Mouse (Mus musculus): Measurements from ENCODE around the gene Mlec. TPM values are rescaled to one million over a fixed set of nuclear protein-coding genes. Genes with fewer than 3 reads are reported as not detected.

Gene Mlec
- polyA plus RNA-seq, 1 experiment = 112 TPM

DNA sequence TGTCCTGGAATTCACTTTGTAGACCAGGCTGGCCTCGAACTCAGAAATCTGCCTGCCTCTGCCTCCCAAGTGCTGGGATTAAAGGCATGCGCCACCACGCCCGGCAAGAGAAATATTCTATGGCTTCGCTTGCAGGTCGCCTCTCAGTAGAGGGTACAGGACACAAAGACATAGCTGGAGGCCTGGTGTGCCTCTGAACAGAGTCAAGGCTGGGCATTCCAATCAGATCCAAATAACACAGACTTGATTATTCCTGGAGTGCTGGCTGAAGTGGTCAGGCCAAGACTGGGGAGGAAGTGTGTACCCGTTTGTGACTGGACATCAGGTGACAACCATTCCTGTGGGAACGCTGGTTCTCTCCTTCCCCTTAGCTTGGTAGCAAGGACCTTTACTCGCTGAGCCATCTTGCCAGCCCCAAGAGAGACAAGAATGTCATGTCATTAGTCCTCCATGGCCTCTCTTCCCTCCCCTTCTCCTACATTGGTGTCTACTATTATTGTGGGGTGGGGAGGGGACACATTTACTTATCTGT lies 15.7 kb downstream of the Mlec start:
- TF ChIP-seq MAX (IDR thresholded peaks at IDR 0.05; ENCODE audit: low read depth) (no peak), POLR2AphosphoS2 (IDR thresholded peaks at IDR 0.05; ENCODE audit: insufficient read length, low read depth) (peak; percentile 57)
- Histone ChIP-seq H3K79me2 (ENCODE audit: control insufficient read depth, insufficient read depth) (no peaks in the 10 kb centered on the region), H3K36me3 (ENCODE audit: control insufficient read depth, insufficient read depth) (peaks cover 4% of the 10 kb centered on the region), H3K4me3 (no peak overlapping the region), H3K27me3 (ENCODE audit: control insufficient read depth, insufficient read depth, insufficient read length) (no peaks in the 10 kb centered on the region), H3K4me2 (ENCODE audit: low read depth) (no peak overlapping the region), H3ac (ENCODE audit: control insufficient read depth, insufficient read length) (no peak overlapping the region)

DNA sequence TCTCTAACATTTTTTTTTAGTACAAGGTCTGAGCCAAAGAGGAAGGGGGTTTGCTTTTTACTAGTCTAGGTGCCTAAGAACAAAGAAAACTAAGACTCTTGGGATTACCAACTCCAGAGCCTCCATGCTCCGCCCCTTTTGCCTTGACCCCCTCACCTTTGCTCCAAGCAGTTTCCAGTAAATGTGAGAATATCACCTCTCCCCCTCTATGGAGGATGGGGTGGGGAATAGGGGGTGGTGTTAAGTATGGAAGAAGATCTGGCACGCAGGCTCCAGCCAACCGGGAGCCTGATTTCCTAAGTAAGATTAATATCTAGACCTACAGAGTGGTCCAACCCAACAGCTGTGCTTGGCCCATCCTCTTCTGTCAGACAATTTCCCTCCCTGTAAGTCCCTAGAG lies 17.3 kb downstream of the Mlec start:
- TF ChIP-seq E2F4 (IDR thresholded peaks at IDR 0.05; ENCODE audit: insufficient read depth) (no peak), REST (IDR thresholded peaks at IDR 0.05; ENCODE audit: insufficient read depth, insufficient read length) (no peak), TCF3 (IDR thresholded peaks at IDR 0.05; ENCODE audit: insufficient read length, low read depth) (no peak), SRF (IDR thresholded peaks at IDR 0.05; ENCODE audit: control insufficient read depth, insufficient read length, low read depth) (no peak), CEBPB (IDR thresholded peaks at IDR 0.05; ENCODE audit: insufficient read depth, poor library complexity, severe bottlenecking) (no peak), TCF12 (IDR thresholded peaks at IDR 0.05; ENCODE audit: insufficient read depth, poor library complexity, severe bottlenecking) (no peak), POLR2A (IDR thresholded peaks at IDR 0.05; ENCODE audit: insufficient read length, low read depth) (no peak), MYOG (IDR thresholded peaks at IDR 0.05; ENCODE audit: control insufficient read depth in 1 of 3, insufficient read depth in 1 of 3, insufficient read length in 2 of 3, low read depth in 2 of 3) (no peak), MYOD1 (IDR thresholded peaks at IDR 0.05; ENCODE audit: control insufficient read depth in 1 of 3, insufficient read length in 2 of 3, low read depth in 2 of 3) (no peak)
- Histone ChIP-seq H3K4me2 (ENCODE audit: low read depth) (no peak overlapping the region), H3K79me2 (ENCODE audit: control insufficient read depth, insufficient read depth) (no peaks in the 10 kb centered on the region), H3K36me3 (ENCODE audit: control insufficient read depth, insufficient read depth) (no peaks in the 10 kb centered on the region), H3ac (ENCODE audit: control insufficient read depth, insufficient read length) (no peak overlapping the region), H3K4me3 (no peak overlapping the region), H3K27me3 (ENCODE audit: control insufficient read depth, insufficient read depth, insufficient read length) (no peaks in the 10 kb centered on the region)

DNA sequence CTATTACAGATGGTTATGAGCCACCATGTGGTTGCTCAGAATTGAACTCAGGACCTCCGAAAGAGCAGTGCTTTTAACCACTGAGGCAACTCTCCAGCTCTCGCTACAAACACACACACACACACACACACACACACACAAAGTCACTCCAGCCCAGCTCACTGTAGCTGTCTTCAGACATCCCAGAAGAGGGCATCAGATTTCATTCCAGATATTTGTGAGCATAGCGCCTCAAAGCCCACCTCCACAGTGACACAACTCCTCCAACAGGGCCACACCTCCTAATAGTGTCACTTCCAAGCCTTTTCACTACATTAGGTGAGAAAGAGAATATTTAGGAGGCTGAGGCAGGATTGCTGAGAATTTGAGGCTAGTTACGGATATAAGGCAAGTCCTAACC lies 18.9 kb downstream of the Mlec start:
- Histone ChIP-seq H3K79me2 (ENCODE audit: control insufficient read depth, insufficient read depth) (peaks cover 1% of the 10 kb centered on the region), H3K4me2 (ENCODE audit: low read depth) (no peak overlapping the region), H3K4me3 (no peak overlapping the region), H3K27me3 (ENCODE audit: control insufficient read depth, insufficient read depth, insufficient read length) (no peaks in the 10 kb centered on the region), H3K36me3 (ENCODE audit: control insufficient read depth, insufficient read depth) (no peaks in the 10 kb centered on the region), H3ac (ENCODE audit: control insufficient read depth, insufficient read length) (no peak overlapping the region)
- no peak for TF ChIP-seq POLR2AphosphoS2 (IDR thresholded peaks at IDR 0.05; ENCODE audit: insufficient read length, low read depth)
- TF ChIP-seq MAX (IDR thresholded peaks at IDR 0.05; ENCODE audit: low read depth) = no peak
- no peak for TF ChIP-seq MYOG (IDR thresholded peaks at IDR 0.05; ENCODE audit: control insufficient read depth in 1 of 3, insufficient read depth in 1 of 3, insufficient read length in 2 of 3, low read depth in 2 of 3)
- no peak for TF ChIP-seq CEBPB (IDR thresholded peaks at IDR 0.05; ENCODE audit: insufficient read depth, poor library complexity, severe bottlenecking)
- TF ChIP-seq TCF3 (IDR thresholded peaks at IDR 0.05; ENCODE audit: insufficient read length, low read depth) = no peak
- TF ChIP-seq POLR2A (IDR thresholded peaks at IDR 0.05; ENCODE audit: insufficient read length, low read depth) = no peak
- no peak for TF ChIP-seq USF1 (IDR thresholded peaks at IDR 0.05; ENCODE audit: low read depth)
- TF ChIP-seq TCF12 (IDR thresholded peaks at IDR 0.05; ENCODE audit: insufficient read depth, poor library complexity, severe bottlenecking) = no peak
- no peak for TF ChIP-seq MYOD1 (IDR thresholded peaks at IDR 0.05; ENCODE audit: control insufficient read depth in 1 of 3, insufficient read length in 2 of 3, low read depth in 2 of 3)
- TF ChIP-seq REST (IDR thresholded peaks at IDR 0.05; ENCODE audit: insufficient read depth, insufficient read length) = no peak
- no peak for TF ChIP-seq E2F4 (IDR thresholded peaks at IDR 0.05; ENCODE audit: insufficient read depth)

DNA sequence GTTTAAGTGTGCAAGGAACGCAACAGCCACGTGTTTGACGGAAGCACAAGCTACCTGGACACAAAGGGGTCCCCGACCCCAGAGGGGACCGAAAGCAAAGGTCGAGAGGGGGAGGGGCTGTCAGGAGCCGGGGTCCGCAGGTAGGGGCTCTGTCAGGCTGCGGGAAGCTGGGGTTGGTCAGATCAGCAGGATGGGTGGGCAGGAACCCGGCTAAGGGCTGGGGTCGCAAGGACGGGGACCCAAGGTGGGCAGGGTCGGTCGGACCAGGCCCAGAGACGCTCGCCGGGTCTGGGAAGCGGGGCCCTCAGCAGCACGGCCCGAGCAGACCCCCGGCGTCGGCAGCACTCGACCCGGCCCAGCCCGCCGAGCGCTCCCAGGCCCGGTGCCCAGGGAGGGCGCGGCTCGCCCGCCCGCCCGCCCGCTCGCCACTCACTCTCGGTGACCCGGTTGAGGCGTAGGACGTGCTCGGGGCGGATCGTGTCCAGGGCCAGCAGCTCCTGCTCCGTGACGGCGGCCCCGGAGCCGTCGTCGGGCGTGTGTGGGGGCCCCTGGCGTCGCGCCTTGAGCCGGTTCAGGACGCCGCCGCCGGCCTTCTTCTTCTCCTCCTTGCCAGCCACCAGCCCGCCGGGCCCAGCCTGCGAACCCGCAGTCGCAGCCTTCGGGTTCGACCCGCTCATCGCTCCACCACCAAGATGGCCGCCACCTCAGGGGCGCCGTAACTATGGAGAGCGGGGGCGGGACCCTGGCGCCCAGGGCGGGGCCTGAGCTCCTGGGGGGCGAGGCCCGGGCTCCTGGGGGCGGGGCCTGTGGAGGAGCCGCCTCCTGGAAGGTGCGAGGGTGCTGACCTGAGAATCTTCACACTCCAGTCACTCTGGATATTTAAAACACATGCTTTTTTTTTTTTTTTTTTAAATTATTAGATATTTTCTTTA lies 23.5 kb downstream of the Mlec start, which contains the start of gene Unc119b:
Unc119b (minus strand) TSS at position 742 of the 932 bp plus-strand sequence.
- Histone ChIP-seq H3ac (ENCODE audit: control insufficient read depth, insufficient read length) (peak within 1 kb of the TSS; percentile 63), H3K27me3 (ENCODE audit: control insufficient read depth, insufficient read depth, insufficient read length) (no peaks in the 10 kb centered on the region), H3K4me2 (ENCODE audit: low read depth) (peak within 1 kb of the TSS; percentile 99), H3K79me2 (ENCODE audit: control insufficient read depth, insufficient read depth) (peaks cover 16% of the 10 kb centered on the region), H3K36me3 (ENCODE audit: control insufficient read depth, insufficient read depth) (no peaks in the 10 kb centered on the region), H3K4me3 (peak within 1 kb of the TSS; percentile 49)
- TF ChIP-seq POLR2A (IDR thresholded peaks at IDR 0.05; ENCODE audit: insufficient read length, low read depth) (peak; percentile 75), POLR2AphosphoS2 (IDR thresholded peaks at IDR 0.05; ENCODE audit: insufficient read length, low read depth) (peak; percentile 70), SRF (IDR thresholded peaks at IDR 0.05; ENCODE audit: control insufficient read depth, insufficient read length, low read depth) (no peak)

DNA sequence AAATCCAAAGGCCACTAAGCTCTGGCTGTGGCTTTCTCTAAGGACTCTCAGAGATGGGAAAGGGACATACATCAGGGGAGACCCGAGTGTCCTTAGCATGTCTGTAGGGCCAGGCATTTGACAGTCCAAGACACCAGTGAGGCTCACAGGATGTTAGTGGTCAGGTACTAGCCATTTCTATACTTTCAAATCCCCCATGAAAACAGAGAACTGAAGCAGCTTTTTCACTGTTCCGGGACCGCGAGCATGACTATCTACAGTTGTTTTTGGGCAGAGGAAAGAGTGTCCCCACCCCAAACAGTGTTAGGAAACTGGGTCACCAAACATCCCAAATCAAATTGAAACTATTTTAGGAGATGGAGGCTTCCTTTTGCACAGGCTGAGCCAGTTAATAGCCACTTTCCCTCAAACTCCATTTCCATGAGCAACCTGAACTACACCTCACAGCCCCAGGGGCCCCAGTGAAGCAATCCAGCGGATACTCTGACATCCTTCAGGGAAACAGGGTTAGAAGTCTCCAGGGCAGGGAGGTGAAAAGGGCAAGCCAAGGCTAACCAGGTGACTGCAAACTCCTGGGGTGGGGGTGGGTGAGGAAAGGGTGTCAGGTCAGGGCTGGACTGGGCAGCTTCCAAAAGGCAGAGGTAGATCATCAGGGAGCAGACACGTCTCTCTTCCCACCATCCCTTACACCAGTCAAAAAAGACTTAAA lies 24.5 kb downstream of the Mlec start:
- H3K36me3 ChIP-seq (ENCODE audit: control insufficient read depth, insufficient read depth) = peaks cover 6% of the 10 kb centered on the region
- peak overlapping the region; percentile 63 for H3ac ChIP-seq (ENCODE audit: control insufficient read depth, insufficient read length)
- peak overlapping the region; percentile 49 for H3K4me3 ChIP-seq
- H3K4me2 ChIP-seq (ENCODE audit: low read depth) = peak overlapping the region; percentile 99
- TF ChIP-seq SRF (IDR thresholded peaks at IDR 0.05; ENCODE audit: control insufficient read depth, insufficient read length, low read depth) (no peak), MYOD1 (IDR thresholded peaks at IDR 0.05; ENCODE audit: control insufficient read depth in 1 of 3, insufficient read length in 2 of 3, low read depth in 2 of 3) (no peak), CEBPB (IDR thresholded peaks at IDR 0.05; ENCODE audit: insufficient read depth, poor library complexity, severe bottlenecking) (no peak), TCF3 (IDR thresholded peaks at IDR 0.05; ENCODE audit: insufficient read length, low read depth) (no peak), MAX (IDR thresholded peaks at IDR 0.05; ENCODE audit: low read depth) (no peak)
- H3K79me2 ChIP-seq (ENCODE audit: control insufficient read depth, insufficient read depth) = peaks cover 16% of the 10 kb centered on the region
- H3K27me3 ChIP-seq (ENCODE audit: control insufficient read depth, insufficient read depth, insufficient read length) = no peaks in the 10 kb centered on the region

All from myocyte (in vitro differentiated cells).